Mouse (Mus musculus) A20 (cell line): ENCODE data around the gene Aebp1.

ENCODE experiments used
- DNase-seq: peaks from one replicate; pipeline ENCODE4 v3.0.0-alpha.2; 2011; ENCODE audit warnings: low read depth, low spot score

Aebp1 gene

GRCm38 (mm10) chr11:5861678-5862393 lies at the start of gene Aebp1:
TSS of gene Aebp1 (plus strand) at chr11:5861947.
- no peak for DNase-seq

- peak; percentile 60 for DNase-seq
Observed at GRCm38 (mm10) chr11:5813381-5813780, 48.4 kb upstream of the Aebp1 start.

GRCm38 (mm10) chr11:5819223-5819622 lies 42.5 kb upstream of the Aebp1 start:
- DNase-seq = no peak

- no peak for DNase-seq
Observed at GRCm38 (mm10) chr11:5825432-5825831, 36.3 kb upstream of the Aebp1 start.

- DNase-seq = no peak
Observed at GRCm38 (mm10) chr11:5827931-5828330, 33.8 kb upstream of the Aebp1 start.

- DNase-seq = no peak
Observed at GRCm38 (mm10) chr11:5828509-5829191, 33.1 kb upstream of the Aebp1 start.

GRCm38 (mm10) chr11:5829327-5829726 lies 32.4 kb upstream of the Aebp1 start:
- DNase-seq = no peak

- DNase-seq = peak; percentile 62
Observed at GRCm38 (mm10) chr11:5834506-5834905, 27.2 kb upstream of the Aebp1 start.

- no peak for DNase-seq
Observed at GRCm38 (mm10) chr11:5835057-5835456, 26.7 kb upstream of the Aebp1 start.

GRCm38 (mm10) chr11:5836126-5836525 lies 25.6 kb upstream of the Aebp1 start:
- peak; percentile 47 for DNase-seq

GRCm38 (mm10) chr11:5837251-5838246 lies 24.2 kb upstream of the Aebp1 start, which contains the start of gene Polm:
TSS of gene Polm (minus strand) at chr11:5838016.
- peak; percentile 95 for DNase-seq

GRCm38 (mm10) chr11:5840346-5840745 lies 21.4 kb upstream of the Aebp1 start:
- DNase-seq = no peak

- no peak for DNase-seq
Observed at GRCm38 (mm10) chr11:5841751-5842150, 20.0 kb upstream of the Aebp1 start.

- DNase-seq = no peak
Observed at GRCm38 (mm10) chr11:5843131-5843530, 18.6 kb upstream of the Aebp1 start.

GRCm38 (mm10) chr11:5846639-5847345 lies 15.0 kb upstream of the Aebp1 start:
- DNase-seq = no peak

GRCm38 (mm10) chr11:5848741-5849140 lies 13.0 kb upstream of the Aebp1 start:
- no peak for DNase-seq

- no peak for DNase-seq
Observed at GRCm38 (mm10) chr11:5849316-5849715, 12.4 kb upstream of the Aebp1 start.

GRCm38 (mm10) chr11:5850452-5850851 lies 11.3 kb upstream of the Aebp1 start:
- no peak for DNase-seq

- DNase-seq = no peak
Observed at GRCm38 (mm10) chr11:5851021-5851736, 10.6 kb upstream of the Aebp1 start.

- no peak for DNase-seq
Observed at GRCm38 (mm10) chr11:5852314-5852713, 9.4 kb upstream of the Aebp1 start.

- DNase-seq = no peak
Observed at GRCm38 (mm10) chr11:5855481-5855880, 6.3 kb upstream of the Aebp1 start.
